Mouse (Mus musculus): ENCODE results near the gene 5031439G07Rik.
"Not testable (repeated sequence)": the region's sequence is repeated elsewhere in the genome, so short reads cannot be mapped to it uniquely, and the experiment has no call there.

GRCm38 (mm10) chr15:85033916-85034315 lies 45.6 kb upstream of the 5031439G07Rik start:
- TF ChIP-seq CTCF (IDR thresholded peaks at IDR 0.05; ENCODE audit: borderline replicate concordance, control insufficient read depth, extremely low read depth, insufficient read depth, low read length, poor library complexity); POLR2A (IDR thresholded peaks at IDR 0.05; ENCODE audit: control insufficient read depth, extremely low read depth, insufficient read depth, low read length, poor library complexity): not testable (repeated sequence)
